Mouse (Mus musculus) T-helper 2 cell (primary cell): Measurements from ENCODE around the gene Gm3336.

Source experiments
- in situ Hi-C: fragments of 300-600 bp; cut with MboI, MseI; formaldehyde crosslinking; loops from one replicate; pipeline ENCODE4 v1.15.1; 2025; ENCODE audit warnings: high pct_unique_total_duplicates

The Gm3336 gene

DNA sequence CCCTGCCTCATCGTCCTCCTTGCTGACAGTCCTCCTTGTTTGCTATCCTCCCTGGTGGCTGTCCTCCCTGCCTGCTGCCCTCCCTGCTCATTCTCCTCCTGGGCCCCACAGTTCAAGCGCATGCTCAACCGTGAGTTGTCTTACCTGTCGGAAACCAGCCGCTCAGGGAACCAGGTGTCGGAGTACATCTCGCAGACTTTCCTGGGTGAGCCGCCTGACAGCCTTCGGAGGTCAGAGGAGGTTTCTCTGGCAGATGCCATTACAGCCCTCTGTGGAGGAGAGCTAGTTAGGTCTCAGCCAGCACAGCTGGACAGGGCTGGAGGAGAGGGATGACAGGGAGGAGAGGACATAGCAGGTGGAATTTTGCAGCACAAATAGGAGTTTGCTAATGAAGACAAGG, 28.3 kb downstream of the Gm3336 start:
- in situ Hi-C loops, result loop anchor here (5.0 kb wide), 1 partner anchor 34 kb away; no protein-coding TSS in a partner anchor

DNA sequence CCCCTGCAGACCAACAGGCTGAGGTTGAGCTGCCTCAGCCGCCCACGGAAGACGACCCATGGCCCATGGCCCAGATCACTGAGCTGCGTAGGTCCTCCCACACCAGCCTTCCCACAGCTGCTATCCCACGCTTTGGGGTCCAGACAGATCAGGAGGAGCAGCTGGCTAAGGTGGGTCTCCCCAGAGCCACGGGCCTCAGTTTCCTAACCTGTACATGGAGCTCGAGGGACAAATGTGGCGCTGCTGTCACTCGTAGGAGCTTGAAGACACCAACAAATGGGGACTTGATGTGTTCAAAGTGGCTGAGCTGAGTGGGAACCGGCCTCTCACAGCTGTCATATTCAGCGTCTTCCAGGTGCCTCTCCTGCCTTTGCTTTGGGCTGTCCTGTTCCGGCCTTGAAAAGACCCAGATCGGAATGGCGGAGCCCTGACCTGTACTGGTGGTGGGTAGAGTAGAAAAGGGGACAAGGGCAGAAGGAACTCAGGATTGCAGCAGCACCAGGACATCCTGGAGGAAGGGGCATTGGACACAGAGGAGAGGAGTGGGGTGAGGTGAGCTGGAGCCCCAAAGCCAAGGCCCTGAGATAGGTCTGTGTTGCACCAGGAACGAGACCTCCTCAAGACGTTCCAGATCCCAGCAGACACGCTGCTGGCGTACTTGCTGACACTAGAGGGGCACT, 29.0 kb downstream of the Gm3336 start:
- in situ Hi-C loops, result loop anchor here (5.0 kb wide), 1 partner anchor 35 kb away; no protein-coding TSS in a partner anchor

DNA sequence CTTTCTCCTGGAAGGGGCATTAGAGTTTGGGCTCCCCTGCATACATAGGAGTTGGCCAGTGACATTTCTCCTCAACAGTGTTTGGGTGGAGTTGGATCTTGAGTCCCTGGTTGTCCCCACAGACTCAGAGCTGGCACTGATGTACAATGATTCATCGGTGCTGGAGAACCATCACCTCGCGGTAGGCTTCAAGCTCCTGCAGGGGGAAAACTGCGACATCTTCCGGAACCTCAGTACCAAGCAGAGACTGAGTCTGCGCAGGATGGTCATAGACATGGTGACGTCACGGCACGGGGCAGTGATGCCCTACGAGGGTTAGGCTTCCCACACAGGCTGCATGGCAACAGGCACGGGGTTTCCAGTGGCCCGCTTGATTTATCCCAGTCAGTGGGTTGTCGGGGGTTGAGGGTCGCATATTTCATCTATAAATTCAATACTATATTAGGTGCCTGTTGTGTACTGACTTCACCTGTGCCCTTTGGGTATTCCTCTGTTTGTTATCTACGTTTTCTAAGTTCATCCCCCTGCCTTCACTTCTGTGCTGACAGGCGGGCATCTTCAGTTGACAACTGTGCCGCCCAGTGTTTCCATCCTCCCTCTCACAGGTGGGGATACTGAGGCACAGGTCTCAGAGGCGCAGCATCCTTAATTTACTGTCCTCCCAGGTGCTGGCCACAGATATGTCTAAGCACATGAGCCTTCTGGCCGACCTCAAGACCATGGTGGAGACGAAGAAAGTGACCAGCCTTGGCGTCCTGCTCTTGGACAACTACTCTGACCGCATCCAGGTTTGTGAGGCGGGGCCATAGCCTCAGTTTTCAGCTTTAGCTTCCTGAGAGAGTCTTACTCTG, 30.1 kb downstream of the Gm3336 start:
- in situ Hi-C loops, result loop anchor here (5.0 kb wide), 1 partner anchor 36 kb away; no protein-coding TSS in a partner anchor

DNA sequence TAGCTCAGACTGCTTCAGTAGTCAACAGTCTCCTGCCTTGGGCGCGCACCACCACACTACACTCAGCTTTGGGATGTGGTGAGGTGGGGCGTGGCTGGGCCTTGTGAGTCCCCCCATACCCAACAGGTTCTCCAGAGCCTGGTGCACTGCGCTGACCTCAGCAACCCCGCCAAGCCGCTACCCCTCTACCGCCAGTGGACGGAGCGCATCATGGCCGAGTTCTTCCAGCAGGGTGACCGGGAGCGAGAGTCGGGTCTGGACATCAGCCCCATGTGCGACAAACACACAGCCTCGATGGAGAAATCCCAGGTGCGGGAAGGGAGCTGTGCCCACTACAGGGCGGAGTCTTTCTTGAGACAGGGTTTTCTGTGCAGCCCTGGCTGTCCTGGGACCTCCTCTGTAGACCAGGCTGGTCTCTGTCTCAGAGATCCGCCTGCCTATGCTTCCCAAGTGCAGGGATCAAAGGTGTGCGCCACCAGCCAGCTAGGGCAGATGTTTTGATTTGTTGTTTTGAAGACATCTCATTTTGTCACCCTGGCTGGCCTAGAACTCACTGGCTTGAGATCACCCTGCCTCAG, 30.8 kb downstream of the Gm3336 start:
- in situ Hi-C loops, result loop anchor here (5.0 kb wide), 1 partner anchor 37 kb away; no protein-coding TSS in a partner anchor

DNA sequence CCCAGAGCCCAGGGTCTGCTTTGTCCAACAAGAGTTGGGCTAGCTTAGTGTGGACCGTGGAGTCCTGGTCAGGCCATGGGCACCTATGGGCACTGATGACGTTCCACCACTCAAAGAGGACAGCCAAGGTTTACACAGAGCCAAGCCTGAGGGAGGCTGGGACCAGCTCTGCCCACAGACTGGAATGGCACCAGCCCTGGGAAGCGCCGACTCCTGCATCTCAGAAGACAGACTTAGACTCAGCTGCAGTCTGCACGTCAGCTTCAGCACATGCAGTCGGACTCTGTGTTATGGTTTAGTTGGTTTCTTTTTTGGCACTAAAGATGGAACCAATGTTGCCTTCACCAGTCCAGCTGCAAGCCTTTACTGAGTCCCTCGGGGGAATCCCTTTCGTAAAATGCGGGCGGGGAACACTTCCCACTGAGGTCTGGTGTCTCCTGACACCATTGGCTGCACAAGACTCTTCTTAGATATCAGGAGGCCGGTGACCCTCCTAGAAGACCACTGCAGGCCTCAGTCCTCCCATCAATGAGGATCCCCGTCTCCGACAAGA, 31.9 kb downstream of the Gm3336 start:
- in situ Hi-C loops, result loop anchor here (10.0 kb wide), 1 partner anchor 385 kb away; no protein-coding TSS in a partner anchor

DNA sequence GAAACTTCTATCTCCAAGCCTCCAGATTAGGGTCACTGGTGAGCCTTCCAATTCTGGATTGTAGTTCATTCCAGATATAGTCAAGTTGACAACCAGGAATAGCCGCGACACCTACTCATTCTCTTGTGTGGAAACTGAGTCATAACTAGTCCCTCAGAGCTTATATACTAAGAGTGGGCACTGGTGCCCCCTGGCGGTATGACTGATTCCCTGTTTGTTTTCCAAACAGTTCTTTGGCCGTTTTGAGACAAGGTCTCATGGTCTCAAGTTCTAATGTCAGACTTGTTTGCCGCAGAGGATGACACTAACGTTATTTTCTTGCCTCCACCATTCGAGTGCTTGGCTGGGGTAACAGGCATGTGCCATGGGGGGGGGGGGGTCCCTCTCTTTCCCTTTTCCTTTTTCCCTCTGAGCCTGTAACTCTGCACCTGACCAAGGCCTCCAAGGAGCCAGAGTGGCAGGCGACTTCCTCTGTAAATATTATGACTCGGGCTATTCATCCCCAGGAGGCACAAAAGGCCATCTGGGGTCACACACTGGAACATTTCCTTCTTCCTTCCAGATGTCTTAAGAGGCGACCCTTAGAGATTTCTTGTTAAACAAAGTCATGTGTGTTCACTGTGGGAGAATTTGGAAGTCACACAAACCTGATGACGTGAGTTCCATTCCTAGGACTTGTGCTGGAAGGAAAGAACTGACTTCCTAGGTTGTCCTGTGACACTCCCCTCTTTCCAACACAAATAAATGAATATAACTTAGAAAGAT, 33.8 kb downstream of the Gm3336 start:
- in situ Hi-C loops, result loop anchor here (10.0 kb wide), 1 partner anchor 387 kb away; no protein-coding TSS in a partner anchor

DNA sequence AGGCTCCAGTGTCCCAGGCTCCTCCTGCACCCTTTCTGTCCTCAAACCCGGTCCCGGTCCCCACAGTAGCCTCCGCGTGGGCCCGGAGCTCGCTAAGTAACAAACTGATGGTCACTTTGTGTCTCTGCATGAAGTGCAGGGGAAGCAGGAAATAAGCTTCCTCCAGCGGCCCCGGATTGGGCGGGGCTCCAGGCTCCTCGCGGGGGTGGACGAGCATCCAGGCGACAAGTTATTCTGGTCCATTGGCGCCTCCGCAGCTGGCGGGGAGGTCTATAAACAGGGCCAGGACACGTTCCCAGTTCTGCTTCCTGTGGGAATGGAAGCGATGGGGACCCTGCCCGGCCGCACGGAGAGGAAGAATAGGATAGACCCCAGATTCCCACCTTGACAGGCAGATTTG, 34.8 kb downstream of the Gm3336 start:
- in situ Hi-C loops, result loop anchor here (10.0 kb wide), 1 partner anchor 388 kb away; no protein-coding TSS in a partner anchor

DNA sequence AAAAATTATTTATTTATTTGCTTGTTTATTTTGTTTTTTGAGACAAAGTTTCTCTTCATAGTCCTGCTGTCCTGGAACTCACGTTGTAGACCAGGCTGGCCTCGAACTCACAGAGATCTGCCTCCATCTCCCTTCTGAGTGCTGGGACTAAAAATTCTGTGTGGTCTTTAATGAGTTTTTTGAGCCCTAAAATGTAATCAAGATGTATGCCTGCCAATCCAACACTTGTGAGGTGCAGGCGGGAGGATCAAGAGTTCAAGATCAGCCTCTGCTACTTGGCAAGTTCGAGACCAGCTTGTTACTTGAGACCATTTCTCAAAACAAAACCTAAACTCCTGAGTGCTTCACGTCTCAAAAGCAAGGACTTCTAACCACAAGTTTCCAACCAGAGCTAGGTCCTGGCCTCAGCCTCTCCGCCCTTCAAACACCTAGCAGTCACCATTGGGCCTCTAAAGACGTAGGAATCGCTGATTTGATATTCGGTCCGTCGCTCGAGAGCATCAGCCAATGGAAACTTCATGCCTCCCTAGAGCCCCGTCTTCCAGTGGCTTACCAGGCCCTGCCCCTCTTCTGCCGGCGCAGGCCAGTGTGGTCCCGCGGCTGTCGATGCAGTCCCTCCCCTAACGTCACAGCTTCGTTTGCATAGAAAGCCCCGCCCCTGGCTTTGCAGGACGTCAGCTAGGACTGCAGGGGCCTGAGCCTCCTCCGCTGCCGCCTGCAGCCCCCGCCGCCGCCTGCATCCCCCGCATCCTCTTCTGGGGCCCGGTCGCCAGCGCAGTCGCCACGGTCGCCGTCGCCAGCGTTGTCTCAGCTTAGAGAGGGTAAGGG, 35.9 kb downstream of the Gm3336 start, which contains the start of gene Rab3a:
Gene Rab3a, plus strand, starts transcription at position 637 of the 828 bp plus-strand sequence.
- in situ Hi-C loops, result loop anchor here (10.0 kb wide), 1 partner anchor 389 kb away; no protein-coding TSS in a partner anchor

DNA sequence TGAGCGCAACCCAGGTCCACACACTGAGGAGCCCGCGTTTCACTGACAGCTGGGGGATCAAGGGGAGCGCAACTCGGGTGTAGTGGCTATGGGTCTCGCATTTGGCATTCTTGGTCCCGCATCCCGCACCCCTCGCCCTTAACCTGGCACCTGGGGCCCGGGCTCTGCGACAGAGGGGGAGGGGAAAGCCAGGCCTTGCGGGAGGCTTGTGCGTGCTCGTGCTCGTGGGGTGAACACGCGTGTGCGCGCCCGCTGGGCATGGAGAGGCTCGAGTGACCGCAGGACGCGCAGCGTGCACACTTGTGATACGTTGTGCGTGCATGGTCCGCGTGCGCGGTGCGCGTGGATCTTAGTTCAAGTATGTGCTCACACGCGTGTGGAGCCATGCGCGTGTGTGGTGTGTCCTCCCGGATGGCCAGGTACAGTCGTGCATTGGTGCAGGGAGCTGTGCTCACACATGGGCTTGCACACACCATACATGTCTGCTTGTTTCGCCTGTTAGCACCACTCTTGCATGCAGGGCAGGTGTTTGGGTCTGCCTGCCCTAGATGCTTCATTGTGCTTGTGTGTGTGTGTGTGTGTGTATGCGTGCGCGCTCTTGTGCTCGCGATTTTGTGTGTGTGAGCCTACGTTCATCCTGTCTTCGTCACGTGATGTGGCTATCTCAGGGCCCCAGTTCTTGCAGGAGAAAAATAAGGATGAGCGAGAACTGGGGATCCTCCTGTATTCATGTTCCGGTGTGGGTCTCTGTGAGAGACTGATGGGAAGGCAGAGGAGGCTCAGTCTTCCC, 36.7 kb downstream of the Gm3336 start:
- in situ Hi-C loops, result loop anchor here (10.0 kb wide), 1 partner anchor 390 kb away; no protein-coding TSS in a partner anchor

DNA sequence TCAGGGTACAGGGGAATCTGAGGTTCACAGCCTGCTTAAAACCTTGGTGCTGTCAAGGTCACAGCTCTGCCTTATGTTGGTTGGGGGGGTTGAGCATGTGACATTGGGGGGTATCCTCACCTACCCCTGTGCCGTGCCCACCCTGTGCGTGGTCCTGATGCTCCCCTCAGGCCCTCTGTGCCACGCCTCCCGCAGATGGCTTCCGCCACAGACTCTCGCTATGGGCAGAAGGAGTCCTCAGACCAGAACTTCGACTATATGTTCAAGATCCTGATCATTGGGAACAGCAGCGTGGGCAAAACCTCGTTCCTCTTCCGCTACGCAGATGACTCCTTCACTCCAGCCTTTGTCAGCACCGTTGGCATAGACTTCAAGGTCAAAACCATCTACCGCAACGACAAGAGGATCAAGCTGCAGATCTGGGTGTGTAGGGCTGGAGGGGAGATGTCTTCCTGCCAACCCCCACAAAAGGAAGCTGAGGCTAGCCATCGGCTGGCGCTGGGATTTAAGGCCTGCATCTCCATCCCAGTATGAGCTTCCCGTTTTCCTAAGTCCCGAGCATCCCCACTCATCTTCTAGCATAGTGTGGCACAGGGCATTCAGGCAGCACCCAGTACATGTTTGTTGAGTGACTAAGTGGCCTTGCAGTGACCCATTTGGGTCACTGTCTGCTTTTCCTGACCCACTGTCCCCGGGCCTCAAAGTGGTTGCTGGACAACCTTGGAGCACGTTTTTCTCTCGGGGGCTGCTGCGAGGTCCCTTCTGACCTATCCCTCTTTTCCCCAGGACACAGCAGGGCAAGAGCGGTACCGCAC, 37.5 kb downstream of the Gm3336 start:
- in situ Hi-C loops, result loop anchor here (10.0 kb wide), 1 partner anchor 391 kb away; no protein-coding TSS in a partner anchor

DNA sequence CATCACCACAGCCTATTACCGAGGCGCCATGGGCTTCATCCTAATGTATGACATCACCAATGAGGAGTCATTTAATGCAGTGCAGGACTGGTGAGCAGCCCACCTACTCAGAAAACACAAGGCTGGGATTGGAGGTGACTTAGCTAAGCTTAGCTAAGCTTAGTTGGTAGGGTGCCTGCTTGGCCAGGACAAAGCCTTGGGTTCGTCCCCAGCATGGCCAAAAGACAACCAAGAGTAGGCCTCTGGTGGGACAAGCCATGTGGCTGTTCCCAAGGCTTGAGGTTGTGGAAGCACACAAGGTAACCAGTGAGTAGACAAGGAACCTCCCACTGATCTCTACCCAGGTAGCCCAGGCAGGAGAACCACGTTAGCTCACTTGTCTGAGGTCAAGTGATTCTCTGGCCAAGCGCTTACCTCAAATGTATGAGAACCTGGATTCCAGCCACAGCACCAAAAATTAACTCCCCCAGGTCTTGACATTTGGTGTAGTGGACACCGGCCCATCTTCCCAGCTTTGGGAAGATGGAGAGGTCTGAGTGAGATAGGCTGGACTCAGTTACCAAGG, 38.2 kb downstream of the Gm3336 start:
- in situ Hi-C loops, result loop anchor here (10.0 kb wide), 1 partner anchor 392 kb away; no protein-coding TSS in a partner anchor

DNA sequence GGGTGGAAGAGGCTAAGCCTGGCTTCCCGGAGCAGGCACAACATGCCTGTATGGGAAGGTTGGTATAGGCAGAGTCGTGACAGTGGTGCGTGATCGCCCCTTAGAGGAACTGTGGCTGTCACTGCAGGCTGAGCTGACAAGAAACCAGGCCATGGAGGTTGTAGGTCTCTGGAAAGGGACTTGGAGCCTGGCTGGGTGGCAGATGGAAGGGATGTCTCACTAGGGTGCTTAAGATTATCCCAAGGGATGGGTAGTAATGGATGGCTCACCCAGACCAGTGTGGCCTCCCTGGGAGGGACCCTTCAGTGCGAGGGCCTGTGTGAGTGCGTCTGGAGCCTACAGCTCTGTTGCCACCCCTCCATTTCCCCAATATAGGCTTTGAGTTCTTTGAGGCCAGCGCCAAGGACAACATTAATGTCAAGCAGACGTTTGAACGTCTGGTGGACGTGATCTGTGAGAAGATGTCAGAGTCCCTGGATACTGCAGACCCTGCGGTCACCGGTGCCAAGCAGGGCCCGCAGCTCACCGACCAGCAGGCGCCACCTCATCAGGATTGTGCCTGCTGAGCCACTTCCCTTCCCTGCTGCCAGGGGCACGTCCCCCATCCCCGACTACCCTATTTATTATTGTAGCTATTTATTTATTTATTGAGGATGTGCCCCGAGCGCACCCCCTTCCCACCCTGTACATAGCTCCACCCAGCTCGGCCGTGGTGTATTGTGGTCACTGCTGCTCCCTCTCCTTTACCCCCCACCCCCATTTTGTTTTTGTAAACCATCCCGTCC, 39.4 kb downstream of the Gm3336 start:
- in situ Hi-C loops, result loop anchor here (10.0 kb wide), 1 partner anchor 393 kb away; no protein-coding TSS in a partner anchor

DNA sequence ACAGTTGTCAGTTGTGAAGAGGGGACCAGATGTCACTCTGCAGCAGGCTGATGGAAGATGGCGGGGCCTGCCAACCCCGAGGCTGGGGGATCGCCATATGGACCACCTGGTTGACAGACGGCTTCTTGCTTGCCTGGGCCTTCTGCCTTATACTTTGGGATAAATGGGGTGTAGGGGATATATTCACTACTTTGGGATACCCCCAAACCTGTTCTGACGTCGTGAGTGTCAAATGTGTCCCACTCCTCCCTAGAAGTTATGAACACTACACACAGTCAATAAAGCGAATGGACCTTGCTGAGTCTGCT, 39.9 kb downstream of the Gm3336 start:
- in situ Hi-C loops, result loop anchor here (10.0 kb wide), 1 partner anchor 393 kb away; no protein-coding TSS in a partner anchor

DNA sequence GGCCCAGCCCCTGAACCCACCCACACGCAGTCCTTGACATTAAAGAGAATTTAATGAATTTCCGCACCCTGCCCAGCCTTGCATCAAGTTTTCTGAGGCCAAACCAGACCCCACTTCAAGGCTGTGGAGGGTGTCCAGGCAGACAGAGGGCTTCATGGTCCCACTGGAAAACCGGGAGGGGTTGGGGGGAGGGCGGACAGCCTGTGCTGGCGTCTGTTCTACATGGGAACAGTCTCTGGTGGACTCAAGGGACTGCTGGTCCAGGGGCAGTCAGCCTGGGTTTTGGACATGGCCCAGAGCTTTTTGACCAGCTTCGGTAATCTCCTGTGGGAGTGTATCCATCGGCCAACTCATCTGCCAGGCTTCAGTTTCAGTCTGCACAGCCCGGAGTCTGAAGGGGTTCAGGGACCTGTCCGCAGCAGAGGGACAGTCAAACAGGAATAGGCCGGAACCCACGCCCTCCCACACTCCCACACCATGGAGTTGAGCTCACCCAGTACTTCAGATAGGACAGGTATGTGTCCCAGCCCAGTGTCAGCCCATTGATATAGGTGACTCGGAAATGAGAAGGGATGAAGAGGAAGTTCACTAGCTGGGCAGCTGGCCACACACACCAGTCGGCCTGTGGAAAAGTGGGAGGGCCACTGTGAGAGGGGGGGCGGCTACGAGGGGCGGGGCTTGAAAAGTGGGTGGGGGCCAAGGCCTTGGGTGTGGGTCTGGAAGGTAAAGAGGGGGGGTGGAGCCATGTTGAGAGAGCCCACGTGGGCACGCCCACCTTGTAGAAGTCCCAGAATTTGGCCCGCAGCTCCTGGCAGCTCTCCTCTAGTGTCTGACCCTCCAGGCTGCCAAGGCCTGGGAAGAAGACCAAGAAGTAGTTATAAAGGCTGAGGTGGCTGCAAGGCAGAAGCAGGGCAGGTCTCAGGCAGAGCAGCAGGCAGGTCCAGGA, 40.5 kb downstream of the Gm3336 start:
- in situ Hi-C loops, result loop anchor here (10.0 kb wide), 1 partner anchor 394 kb away; no protein-coding TSS in a partner anchor

DNA sequence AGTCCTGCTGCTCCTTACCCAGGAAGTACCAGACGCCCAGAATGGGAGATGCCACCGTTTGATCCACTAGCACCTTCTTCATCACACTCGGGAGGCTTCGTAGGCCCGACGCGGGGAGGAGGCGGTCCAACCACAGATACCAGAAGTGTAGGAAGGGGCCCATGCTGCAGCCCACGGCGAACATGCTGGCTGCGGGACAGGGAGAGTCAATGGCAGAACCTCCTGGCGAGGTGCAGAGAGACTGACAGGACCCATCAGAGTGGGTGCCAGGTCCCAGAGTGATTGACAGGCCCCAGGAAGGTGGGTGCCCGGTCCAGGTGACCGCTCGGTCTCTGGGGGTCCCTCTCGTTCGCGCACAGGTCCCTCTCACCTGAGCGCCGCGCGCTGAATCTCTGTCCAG, 42.0 kb downstream of the Gm3336 start:
- in situ Hi-C loops, result no loop called here
